Mouse (Mus musculus) myocyte (in vitro differentiated cells): ENCODE results near the gene Fkbp11.

Experiments
- CEBPB ChIP-seq: IDR thresholded peaks from 2 replicates; pipeline ENCODE4 v1.6.1; 2011; ENCODE audit warnings: mild to moderate bottlenecking, moderate library complexity; ENCODE audit not compliant: poor library complexity, insufficient read depth, severe bottlenecking
- E2F4 ChIP-seq: IDR thresholded peaks from one replicate; pipeline ENCODE4 v1.6.1; 2011; ENCODE audit warnings: mild to moderate bottlenecking, control low read depth, moderate library complexity; ENCODE audit not compliant: insufficient read depth
- MAX ChIP-seq: IDR thresholded peaks from one replicate; pipeline ENCODE4 v1.6.1; 2011; ENCODE audit warnings: low read depth, mild to moderate bottlenecking, control low read depth
- MYOD1 ChIP-seq, 3 experiments: IDR thresholded peaks; one replicate each; pipeline ENCODE4 v1.6.1; 2011; ENCODE audit warnings: control low read depth in 2 of 3, low read depth in 2 of 3, mild to moderate bottlenecking in 2 of 3, moderate library complexity in 1 of 3; ENCODE audit not compliant: insufficient read length in 2 of 3, control insufficient read depth in 1 of 3
- MYOG ChIP-seq, 3 experiments: IDR thresholded peaks; one replicate each; pipeline ENCODE4 v1.6.1; 2011; ENCODE audit warnings: control low read depth in 2 of 3, low read depth in 2 of 3, mild to moderate bottlenecking in 2 of 3; ENCODE audit not compliant: insufficient read length in 2 of 3, control insufficient read depth in 1 of 3, insufficient read depth in 1 of 3
- POLR2A ChIP-seq: IDR thresholded peaks from one replicate; pipeline ENCODE4 v1.6.1; 2011; ENCODE audit warnings: low read depth, mild to moderate bottlenecking, control low read depth, moderate library complexity; ENCODE audit not compliant: insufficient read length
- POLR2AphosphoS2 ChIP-seq: IDR thresholded peaks from one replicate; pipeline ENCODE4 v1.6.1; 2011; ENCODE audit warnings: low read depth, control low read depth; ENCODE audit not compliant: insufficient read length
- SRF ChIP-seq: IDR thresholded peaks from one replicate; pipeline ENCODE4 v1.6.1; 2011; ENCODE audit warnings: low read depth; ENCODE audit not compliant: control insufficient read depth, insufficient read length
- TCF12 ChIP-seq: IDR thresholded peaks from one replicate; pipeline ENCODE4 v1.6.1; 2011; ENCODE audit warnings: mild to moderate bottlenecking, control low read depth; ENCODE audit not compliant: poor library complexity, insufficient read depth, severe bottlenecking
- TCF3 ChIP-seq: IDR thresholded peaks from one replicate; pipeline ENCODE4 v1.6.1; 2011; ENCODE audit warnings: low read depth, control low read depth; ENCODE audit not compliant: insufficient read length
- USF1 ChIP-seq: IDR thresholded peaks from one replicate; pipeline ENCODE4 v1.6.1; 2011; ENCODE audit warnings: low read depth, mild to moderate bottlenecking, control low read depth, moderate library complexity

DNA sequence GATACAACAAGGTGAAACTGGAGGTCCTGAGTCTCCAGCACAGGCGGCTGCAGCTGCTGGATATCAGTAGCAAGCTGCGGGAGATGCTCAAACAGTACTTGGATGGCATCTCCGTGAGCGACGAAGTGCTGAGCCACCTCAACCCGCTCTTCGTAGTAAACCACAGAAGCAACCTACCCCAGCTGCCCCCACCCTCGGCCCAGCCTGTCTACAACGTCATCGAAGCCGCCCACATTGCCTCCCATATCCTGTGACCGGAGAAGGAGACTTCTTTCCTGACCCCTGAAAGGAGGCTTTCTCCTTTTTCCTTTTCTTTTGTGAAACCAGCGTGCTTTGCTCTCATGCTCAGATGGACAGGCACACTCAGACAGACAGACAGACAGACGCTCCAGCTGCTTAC lies 5.1 kb downstream of the Fkbp11 start:
- TF ChIP-seq MAX = no peak
- TF ChIP-seq POLR2A = no peak
- TF ChIP-seq E2F4 = no peak
- no peak for TF ChIP-seq MYOG (IDR thresholded peaks at IDR 0.05; ENCODE audit: control insufficient read depth in 1 of 3, insufficient read depth in 1 of 3, insufficient read length in 2 of 3, low read depth in 2 of 3)
- TF ChIP-seq TCF12 = no peak
- no peak for TF ChIP-seq MYOD1 (IDR thresholded peaks at IDR 0.05; ENCODE audit: control insufficient read depth in 1 of 3, insufficient read length in 2 of 3, low read depth in 2 of 3)
- no peak for TF ChIP-seq CEBPB
- no peak for TF ChIP-seq POLR2AphosphoS2
- no peak for TF ChIP-seq SRF
- no peak for TF ChIP-seq USF1
- TF ChIP-seq TCF3 = no peak
